Mouse (Mus musculus): Measurements from ENCODE around the gene Prl8a9. TPM values are rescaled to one million over a fixed set of nuclear protein-coding genes. Genes with fewer than 3 reads are reported as not detected.

Prl8a9 gene
- not detected in 2 replicates for polyA plus RNA-seq (2015; fragmentation: Nextera tagmentation; extraction: Ambion mirVana)

GRCm38 (mm10) chr13:27564506-27564905, at the start of gene Prl8a9:
Gene Prl8a9 (minus strand): TSS chr13:27564606.

GRCm38 (mm10) chr13:27610482-27610881, 46.1 kb upstream of the Prl8a9 start, which contains the start of gene Prl7b1:
Gene Prl7b1 (minus strand): TSS chr13:27610582.

GRCm38 (mm10) chr13:27582071-27582470, 17.7 kb upstream of the Prl8a9 start, which contains the start of gene Prl8a1:
Gene Prl8a1 (minus strand): TSS chr13:27582171.

GRCm38 (mm10) chr13:27513117-27513516, 51.3 kb downstream of the Prl8a9 start, which contains the start of gene Prl8a8:
Gene Prl8a8 (minus strand): TSS chr13:27513217.

Other genes with a start within 250 kb of the Prl8a9 start
- gene Prl8a2, start 218.9 kb downstream of the Prl8a9 start, polyA plus RNA-seq (2015; fragmentation: Nextera tagmentation; extraction: Ambion mirVana), result not detected in 2 replicates
- not detected in 2 replicates for gene Prl2b1, start 173.8 kb downstream of the Prl8a9 start, polyA plus RNA-seq (2015; fragmentation: Nextera tagmentation; extraction: Ambion mirVana)
- not detected in 2 replicates for gene Prl8a6, start 125.9 kb downstream of the Prl8a9 start, polyA plus RNA-seq (2015; fragmentation: Nextera tagmentation; extraction: Ambion mirVana)
- not detected in 2 replicates for gene Prl8a8, start 51.4 kb downstream of the Prl8a9 start, polyA plus RNA-seq (2015; fragmentation: Nextera tagmentation; extraction: Ambion mirVana)
- gene Prl8a1, start 17.6 kb upstream of the Prl8a9 start, polyA plus RNA-seq (2015; fragmentation: Nextera tagmentation; extraction: Ambion mirVana), result not detected in 2 replicates
- gene Prl7b1, start 46.0 kb upstream of the Prl8a9 start, polyA plus RNA-seq (2015; fragmentation: Nextera tagmentation; extraction: Ambion mirVana), result not detected in 2 replicates
- gene Prl7a1, start 77.9 kb upstream of the Prl8a9 start, polyA plus RNA-seq (2015; fragmentation: Nextera tagmentation; extraction: Ambion mirVana), result not detected in 2 replicates
- not detected in 2 replicates for gene Prl7a2, start 103.4 kb upstream of the Prl8a9 start, polyA plus RNA-seq (2015; fragmentation: Nextera tagmentation; extraction: Ambion mirVana)
- gene Prl7d1, start 152.1 kb upstream of the Prl8a9 start, polyA plus RNA-seq (2015; fragmentation: Nextera tagmentation; extraction: Ambion mirVana), result not detected in 2 replicates
- not detected in 2 replicates for gene Prl7c1, start 216.2 kb upstream of the Prl8a9 start, polyA plus RNA-seq (2015; fragmentation: Nextera tagmentation; extraction: Ambion mirVana)
- gene Prl2a1, start 237.0 kb upstream of the Prl8a9 start, polyA plus RNA-seq (2015; fragmentation: Nextera tagmentation; extraction: Ambion mirVana), result not detected in 2 replicates

All from skeletal muscle tissue, postnatal 0 days (tissue).